Mouse (Mus musculus) layer of hippocampus, adult 2 months (tissue): ENCODE data around the gene Por. TPM values are rescaled to one million over a fixed set of nuclear protein-coding genes. Genes with fewer than 3 reads are reported as not detected.
A peak's percentile ranks its signal among the peaks of the same experiment; 100 is the strongest.

Experiments used
- DNase-seq, 2 experiments: peaks; one replicate each; pipeline ENCODE4 v3.0.0; 2022; ENCODE audit warnings: low spot score in 2 of 2
- H3K27ac ChIP-seq: fragments of 200-600 bp; 2 replicates; pipeline ENCODE4 v1.8.1; 2022
- H3K4me3 ChIP-seq: fragments of 200-600 bp; 2 replicates; pipeline ENCODE4 v1.8.1; 2022; ENCODE audit warnings: mild to moderate bottlenecking
- CTCF ChIP-seq: fragments of 200-600 bp; conservative IDR thresholded peaks from 2 replicates; pipeline ENCODE4 v1.8.1; 2022; ENCODE audit warnings: antibody characterized with exemption, mild to moderate bottlenecking, moderate library complexity
- total RNA-seq, 2 experiments: library from RNA; stranded (reverse); gene quantifications; 2 replicates each; pipeline ENCODE4 v1.2.3; 2021

Gene Por
- total RNA-seq, 2 experiments from 2014 or later = 103 to 112 TPM

DNA sequence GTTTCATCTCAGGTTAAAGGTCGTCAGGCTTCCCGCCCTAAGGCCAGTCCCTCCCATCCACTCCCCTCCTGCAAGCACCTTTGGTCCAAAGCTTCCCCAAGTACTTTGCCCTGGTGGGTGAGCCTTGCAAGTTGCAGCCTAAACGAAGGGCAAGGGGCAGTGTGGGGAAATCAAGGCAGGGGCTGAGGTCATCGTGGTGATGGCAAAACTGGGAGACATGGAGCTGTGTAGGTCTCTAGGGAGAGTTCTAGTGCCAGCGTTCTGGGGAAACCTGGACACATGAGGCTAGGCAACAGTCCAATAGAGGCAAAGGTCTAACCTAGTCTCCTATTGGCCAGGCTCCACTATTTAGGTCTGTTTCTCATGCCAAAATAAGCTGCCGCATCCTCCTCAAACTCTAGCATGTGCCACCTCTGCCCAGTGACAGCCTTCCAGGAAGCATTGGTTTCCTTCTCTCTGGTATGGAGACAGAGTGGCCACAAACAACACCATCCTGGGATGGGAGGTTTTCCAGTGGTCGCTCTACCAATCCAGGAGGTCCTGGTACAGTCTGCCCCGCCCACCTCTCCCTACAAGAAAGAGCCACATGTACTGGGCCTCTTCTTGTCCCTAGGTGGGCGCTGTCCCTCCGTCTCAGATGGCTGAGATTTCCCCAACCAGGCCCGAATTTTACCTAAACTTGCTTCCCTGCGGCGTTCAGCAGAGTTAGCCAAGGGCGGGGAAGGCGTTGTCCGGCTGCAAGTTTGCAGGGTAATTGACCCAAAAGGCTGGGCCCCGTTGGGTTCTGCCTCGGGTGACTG, 73.3 kb downstream of the Por start:
- no peak for DNase-seq
- H3K4me3 ChIP-seq = peak overlapping the region; percentile 82
- peak overlapping the region; percentile 76; the same call in 1 of the 2 replicates for H3K27ac ChIP-seq
- no peak for TF ChIP-seq CTCF

DNA sequence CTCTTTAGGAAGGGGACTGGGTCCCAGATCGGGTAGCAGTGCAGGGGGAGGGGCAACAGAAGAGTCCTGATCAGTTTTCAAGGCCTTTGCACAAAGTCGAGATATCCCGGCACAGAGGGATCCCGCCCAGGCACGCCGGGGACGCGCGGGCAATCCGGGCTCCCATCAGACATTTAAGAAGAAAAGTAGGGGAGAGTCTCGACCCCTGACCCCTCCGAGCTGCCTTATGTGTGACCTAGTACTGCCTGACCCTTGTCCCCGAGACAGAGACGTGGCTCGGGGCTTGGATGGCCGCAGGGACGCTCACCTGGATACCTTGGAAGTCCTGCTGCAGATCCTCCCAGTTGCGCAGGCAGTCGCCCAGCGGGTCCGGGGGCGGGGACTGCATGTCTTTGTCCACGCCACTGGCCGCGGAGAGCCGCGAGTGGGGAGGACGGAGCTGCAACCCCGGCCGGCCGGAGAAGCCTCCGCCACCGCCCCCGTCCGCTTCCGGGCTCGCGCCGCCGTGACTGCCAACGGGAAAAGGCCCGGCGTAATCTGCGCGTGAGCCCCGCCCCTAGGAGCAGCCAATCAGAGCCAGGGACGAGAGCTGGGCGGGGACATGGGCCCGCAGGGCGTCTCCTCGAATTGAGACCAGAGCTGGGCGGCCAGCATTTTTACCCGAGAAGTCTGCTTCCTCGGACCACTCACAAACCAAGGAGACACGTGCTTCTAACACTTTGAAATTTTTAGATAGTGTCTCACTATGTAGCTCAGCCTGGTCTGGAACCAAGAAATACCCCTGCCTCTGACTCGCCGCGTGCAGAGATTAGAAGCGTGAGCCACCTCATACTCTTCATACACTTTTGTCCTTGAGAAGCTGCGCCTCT, 74.1 kb downstream of the Por start, which contains the start of gene Tmem120a:
TSS of gene Tmem120a (minus strand) at position 708 of the 869 bp plus-strand sequence.
- peak within 1 kb of the TSS; percentile 76 for H3K27ac ChIP-seq
- TF ChIP-seq CTCF = no peak
- peak within 1 kb of the TSS; percentile 82 for H3K4me3 ChIP-seq
- DNase-seq = peak; percentile 93 to 94

DNA sequence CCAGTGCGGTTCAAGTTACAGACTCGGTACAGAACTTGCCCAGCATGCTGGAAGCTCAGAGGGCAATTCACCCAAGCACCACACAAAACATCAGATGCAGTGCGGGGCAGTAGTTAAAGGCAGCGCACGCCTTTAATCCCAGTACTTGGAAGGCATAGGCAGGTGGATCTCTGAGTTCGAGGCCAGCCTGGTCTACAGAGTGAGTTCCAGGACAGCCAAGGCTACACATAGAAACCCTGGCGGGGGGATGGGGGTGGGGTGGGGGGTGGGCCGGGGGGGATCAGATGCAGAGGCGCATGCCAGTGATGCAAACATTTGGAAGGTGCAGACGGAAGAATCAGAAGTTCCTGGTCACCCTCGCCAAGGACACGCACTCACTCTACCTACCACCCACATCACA, 74.9 kb downstream of the Por start:
- peak overlapping the region; percentile 76 for H3K27ac ChIP-seq
- H3K4me3 ChIP-seq = peak overlapping the region; percentile 82
- no peak for TF ChIP-seq CTCF
- DNase-seq = no peak

DNA sequence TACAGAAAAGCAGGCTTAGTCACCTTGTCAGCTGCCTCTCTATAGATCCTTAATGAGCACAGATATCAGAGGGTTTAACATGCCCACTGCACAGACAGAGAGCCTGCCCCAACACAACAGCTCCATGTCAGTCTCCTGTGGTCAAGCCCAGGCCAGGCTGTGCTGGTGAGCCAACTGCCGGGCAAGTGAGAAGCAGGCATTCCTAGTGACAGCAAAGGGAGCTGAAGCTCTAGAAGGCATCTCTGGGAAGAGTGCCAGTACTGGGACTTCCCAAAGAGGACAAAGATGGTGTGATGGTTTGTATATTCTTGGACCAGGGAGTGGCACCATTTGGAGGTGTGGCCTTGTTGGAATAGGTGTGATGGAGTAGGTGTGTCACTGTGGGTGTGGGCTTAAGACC, 81.2 kb downstream of the Por start:
- no peak overlapping the region for H3K4me3 ChIP-seq
- no peak for TF ChIP-seq CTCF
- no peak for DNase-seq
- H3K27ac ChIP-seq = no peak overlapping the region

GRCm38 (mm10) chr5:135751595-135751994, 81.8 kb downstream of the Por start:
- H3K4me3 ChIP-seq = no peak overlapping the region
- no peak for DNase-seq
- H3K27ac ChIP-seq = no peak overlapping the region
- no peak for TF ChIP-seq CTCF

DNA sequence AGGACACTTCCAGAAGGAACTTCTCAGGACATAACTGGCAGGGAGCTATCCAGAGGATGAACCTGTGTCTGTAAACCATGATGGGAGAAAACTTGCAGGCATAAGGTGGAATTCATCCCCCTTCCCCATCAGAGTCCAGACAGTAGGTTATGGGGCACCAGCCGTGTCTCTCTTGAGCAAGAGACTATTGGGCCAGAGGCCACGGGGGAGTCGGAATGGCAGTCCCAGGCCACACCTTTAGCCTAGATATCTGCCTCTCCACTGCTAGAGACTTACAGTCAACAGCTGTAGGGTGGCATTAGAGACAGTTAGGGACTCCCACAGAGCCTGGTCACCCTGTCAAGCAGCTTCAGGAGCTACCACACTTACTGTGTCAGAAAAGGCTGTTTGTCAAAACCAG, 92.0 kb downstream of the Por start:
- no peak for DNase-seq
- TF ChIP-seq CTCF = no peak
- Histone ChIP-seq H3K4me3 (no peak overlapping the region), H3K27ac (no peak overlapping the region)

- TF ChIP-seq CTCF = peak; percentile 95
- DNase-seq = peak; percentile 52 to 80
- H3K27ac ChIP-seq = no peak overlapping the region
- no peak overlapping the region for H3K4me3 ChIP-seq
Observed at GRCm38 (mm10) chr5:135763526-135763925, 93.7 kb downstream of the Por start.

GRCm38 (mm10) chr5:135764971-135765370, 95.1 kb downstream of the Por start:
- Histone ChIP-seq H3K27ac (no peak overlapping the region), H3K4me3 (no peak overlapping the region)
- DNase-seq = no peak
- no peak for TF ChIP-seq CTCF

DNA sequence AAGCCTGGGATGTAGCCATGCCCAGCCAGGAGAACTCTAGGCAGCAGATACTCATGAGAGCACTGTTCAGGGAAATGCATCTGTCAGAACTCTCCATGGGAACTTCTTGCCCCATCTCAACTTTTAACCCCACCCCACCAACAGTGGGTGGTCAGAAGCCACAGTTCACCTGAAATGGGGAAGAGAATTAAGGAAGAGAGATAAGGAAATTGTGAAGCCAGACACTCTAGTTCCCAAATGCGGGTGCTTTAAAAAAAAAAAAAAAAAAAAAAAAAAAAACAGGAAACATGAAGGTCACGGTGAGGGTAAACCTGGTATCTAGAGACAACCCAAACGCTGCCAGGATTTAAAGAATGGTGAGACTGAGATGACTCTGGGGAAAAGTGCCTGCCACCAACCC, 102.7 kb downstream of the Por start:
- no peak overlapping the region for H3K4me3 ChIP-seq
- no peak overlapping the region for H3K27ac ChIP-seq
- TF ChIP-seq CTCF = no peak
- no peak for DNase-seq

DNA sequence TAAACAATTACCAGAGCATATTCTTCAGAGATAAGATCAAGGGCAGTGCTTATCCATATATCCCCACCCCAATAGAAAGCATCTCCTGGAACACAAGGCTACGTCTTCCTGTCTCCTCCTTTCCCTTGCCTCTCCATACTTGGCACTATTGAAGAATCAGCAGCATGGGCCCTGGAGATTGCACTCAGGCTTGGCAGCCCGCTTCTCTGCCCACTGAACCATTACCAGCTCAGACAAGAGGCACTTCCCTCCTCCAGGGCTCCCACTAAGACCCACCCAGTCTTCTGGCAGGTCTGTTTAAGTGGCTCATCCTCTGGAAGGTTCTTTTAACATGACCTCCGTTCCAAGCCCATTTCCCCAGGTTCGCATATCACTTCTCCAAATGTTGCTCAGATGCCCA, 106.7 kb downstream of the Por start:
- Histone ChIP-seq H3K27ac (no peak overlapping the region), H3K4me3 (no peak overlapping the region)
- no peak for DNase-seq
- TF ChIP-seq CTCF = no peak

- DNase-seq = peak in 1 of 2 experiments; percentile 29
- TF ChIP-seq CTCF = no peak
- H3K27ac ChIP-seq = peak within 1 kb of the TSS; percentile 95
- H3K4me3 ChIP-seq = peak within 1 kb of the TSS; percentile 83
Observed at GRCm38 (mm10) chr5:135777796-135778470, 108.1 kb downstream of the Por start, which contains the start of gene Styxl1. TSS of gene Styxl1 (minus strand) at chr5:135778385.
